Mouse (Mus musculus) lung, embryonic 16.5 days (tissue): ENCODE data around the gene Slc37a2. TPM values are rescaled to one million over a fixed set of nuclear protein-coding genes. Genes with fewer than 3 reads are reported as not detected.

Source experiments
- ATAC-seq: fragments of 200-750 bp; cut with Nextera tagmentation; 2 replicates; pipeline ENCODE4 v1.8.0; 2017; ENCODE audit warnings: low read depth, mild to moderate bottlenecking, moderate library complexity
- H3K27ac ChIP-seq: fragments of 300-500 bp; sonication (generic); 2 replicates; pipeline ENCODE4 v1.5.1; 2014; ENCODE audit warnings: mild to moderate bottlenecking, control low read depth, low read length
- H3K27me3 ChIP-seq: fragments of 300-500 bp; sonication (generic); 2 replicates; pipeline ENCODE4 v1.6.1; 2014; ENCODE audit warnings: low read depth, low read length, mixed read lengths; ENCODE audit not compliant: control insufficient read depth, insufficient read depth
- H3K36me3 ChIP-seq: fragments of 300-500 bp; sonication (generic); 2 replicates; pipeline ENCODE4 v1.6.1; 2014; ENCODE audit warnings: low read length; ENCODE audit not compliant: control insufficient read depth, insufficient read depth
- H3K4me1 ChIP-seq: fragments of 300-500 bp; sonication (generic); replicated peaks from 2 replicates; pipeline ENCODE4 v1.6.1; 2014; ENCODE audit warnings: low read length, mixed read lengths; ENCODE audit not compliant: control insufficient read depth, insufficient read depth
- H3K4me2 ChIP-seq: fragments of 300-500 bp; sonication (generic); 2 replicates; pipeline ENCODE4 v1.6.1; 2014; ENCODE audit warnings: low read depth, low read length, control low read depth
- H3K4me3 ChIP-seq: fragments of 300-500 bp; sonication (generic); 2 replicates; pipeline ENCODE4 v1.5.1; 2014; ENCODE audit warnings: mild to moderate bottlenecking, low read length, control low read depth
- H3K9ac ChIP-seq: fragments of 300-500 bp; sonication (generic); 2 replicates; pipeline ENCODE4 v1.6.1; 2014; ENCODE audit warnings: low read length, control low read depth
- H3K9me3 ChIP-seq: fragments of 300-500 bp; sonication (generic); 2 replicates; pipeline ENCODE4 v1.6.1; 2016; ENCODE audit warnings: low read length; ENCODE audit not compliant: control insufficient read depth
- WGBS: fragments of 180-500 bp; shearing (Covaris S2); extraction: QIAGEN DNeasy Blood & Tissue Kit; methylation state at CpG from one replicate; pipeline ENCODE4 v1.1.7; 2014; 5-methylcytosine and 5-hydroxymethylcytosine counted together
- polyA plus RNA-seq: library from polyadenylated mRNA; unstranded; fragments of >200 nt; fragmentation: Nextera tagmentation; extraction: Ambion mirVana; gene quantifications from 2 replicates; pipeline ENCODE4 v1.2.1, GENCODE M21; 2015

Gene Slc37a2
- polyA plus RNA-seq, 1 experiment from 2014 or later, result 2.4 TPM

- WGBS, result 89% methylated on average over 9 of the region's 9 CpGs
- ATAC-seq, result no peak
- no peaks in the 10 kb centered on the region for H3K4me1 ChIP-seq
Observed at GRCm38 (mm10) chr9:37230486-37231195, 24.9 kb downstream of the Slc37a2 start.

GRCm38 (mm10) chr9:37229880-37230325 is 25.6 kb downstream of the Slc37a2 start:
- Histone ChIP-seq H3K27me3 (no peaks in the 10 kb centered on the region), H3K4me3 (no peak overlapping the region), H3K9me3 (no peaks in the 10 kb centered on the region), H3K27ac (no peak overlapping the region), H3K4me1 (no peaks in the 10 kb centered on the region), H3K9ac (no peak overlapping the region), H3K4me2 (no peak overlapping the region), H3K36me3 (no peaks in the 10 kb centered on the region)
- peak; percentile 71 for ATAC-seq
- WGBS, result 0% methylated on average over 1 of the region's 1 CpGs

More at GRCm38 (mm10) chr9:37230486-37231195, 24.9 kb downstream of the Slc37a2 start:
- H3K9me3 ChIP-seq, result no peaks in the 10 kb centered on the region
- no peak overlapping the region for H3K27ac ChIP-seq
- no peaks in the 10 kb centered on the region for H3K27me3 ChIP-seq
- H3K4me3 ChIP-seq, result no peak overlapping the region
- H3K9ac ChIP-seq, result no peak overlapping the region
- H3K36me3 ChIP-seq, result no peaks in the 10 kb centered on the region
- no peak overlapping the region for H3K4me2 ChIP-seq

GRCm38 (mm10) chr9:37225581-37225980 is 30.0 kb downstream of the Slc37a2 start:
- H3K9me3 ChIP-seq, result no peaks in the 10 kb centered on the region
- H3K4me2 ChIP-seq, result no peak overlapping the region
- ATAC-seq, result no peak
- H3K36me3 ChIP-seq, result no peaks in the 10 kb centered on the region
- no peak overlapping the region for H3K9ac ChIP-seq
- no peaks in the 10 kb centered on the region for H3K4me1 ChIP-seq
- no peak overlapping the region for H3K4me3 ChIP-seq
- WGBS, result 88% methylated on average over 1 of the region's 1 CpGs
- H3K27me3 ChIP-seq, result no peaks in the 10 kb centered on the region
- H3K27ac ChIP-seq, result no peak overlapping the region

GRCm38 (mm10) chr9:37220755-37221154 is 34.8 kb downstream of the Slc37a2 start:
- no peak for ATAC-seq
- WGBS, result 89% methylated on average over 8 of the region's 8 CpGs

GRCm38 (mm10) chr9:37214327-37215060 is 41.0 kb downstream of the Slc37a2 start:
- no peak overlapping the region for H3K4me2 ChIP-seq
- no peaks in the 10 kb centered on the region for H3K27me3 ChIP-seq
- WGBS, result 66% methylated on average over 9 of the region's 9 CpGs
- ATAC-seq, result no peak
- H3K36me3 ChIP-seq, result no peaks in the 10 kb centered on the region
- no peak overlapping the region for H3K9ac ChIP-seq
- no peak overlapping the region for H3K4me3 ChIP-seq
- no peaks in the 10 kb centered on the region; the same call in 1 of the 2 replicates for H3K9me3 ChIP-seq
- H3K4me1 ChIP-seq, result no peaks in the 10 kb centered on the region
- no peak overlapping the region for H3K27ac ChIP-seq

More at GRCm38 (mm10) chr9:37220755-37221154, 34.8 kb downstream of the Slc37a2 start:
- no peaks in the 10 kb centered on the region; the same call in 1 of the 2 replicates for H3K9me3 ChIP-seq
- no peaks in the 10 kb centered on the region for H3K27me3 ChIP-seq
- no peak overlapping the region for H3K4me2 ChIP-seq
- H3K27ac ChIP-seq, result no peak overlapping the region
- no peak overlapping the region for H3K9ac ChIP-seq
- no peaks in the 10 kb centered on the region for H3K36me3 ChIP-seq
- H3K4me3 ChIP-seq, result no peak overlapping the region
- H3K4me1 ChIP-seq, result no peaks in the 10 kb centered on the region

GRCm38 (mm10) chr9:37213060-37213738 is 42.3 kb downstream of the Slc37a2 start:
- no peak for ATAC-seq
- no peak overlapping the region for H3K4me3 ChIP-seq

GRCm38 (mm10) chr9:37207929-37208411 is 47.6 kb downstream of the Slc37a2 start, which contains the start of gene Tmem218:
Gene Tmem218 (plus strand): TSS chr9:37208223.
- Histone ChIP-seq H3K4me2 (peak within 1 kb of the TSS; percentile 71), H3K27me3 (no peaks in the 10 kb centered on the region), H3K36me3 (no peaks in the 10 kb centered on the region), H3K4me3 (peak within 1 kb of the TSS; percentile 73), H3K9me3 (no peaks in the 10 kb centered on the region), H3K4me1 (peaks cover 8% of the 10 kb centered on the region; the same call in 1 of the 2 replicates), H3K27ac (peak within 1 kb of the TSS; percentile 65), H3K9ac (peak within 1 kb of the TSS; percentile 81)
- peak; percentile 100 for ATAC-seq
- WGBS, result 0% methylated on average over 21 of the region's 21 CpGs

More at GRCm38 (mm10) chr9:37213060-37213738, 42.3 kb downstream of the Slc37a2 start:
- WGBS, result 83% methylated on average over 13 of the region's 13 CpGs
- no peak overlapping the region for H3K27ac ChIP-seq
- peaks cover 8% of the 10 kb centered on the region; the same call in 1 of the 2 replicates for H3K4me1 ChIP-seq
- no peak overlapping the region for H3K4me2 ChIP-seq
- no peaks in the 10 kb centered on the region for H3K36me3 ChIP-seq
- H3K27me3 ChIP-seq, result no peaks in the 10 kb centered on the region
- H3K9me3 ChIP-seq, result no peaks in the 10 kb centered on the region; the same call in 1 of the 2 replicates
- H3K9ac ChIP-seq, result no peak overlapping the region

- no peak for ATAC-seq
- WGBS, result 46% methylated on average over 5 of the region's 5 CpGs
Observed at GRCm38 (mm10) chr9:37203884-37204283, 51.7 kb downstream of the Slc37a2 start.

More at GRCm38 (mm10) chr9:37203884-37204283, 51.7 kb downstream of the Slc37a2 start:
- H3K4me3 ChIP-seq, result no peak overlapping the region
- H3K9ac ChIP-seq, result no peak overlapping the region
- H3K36me3 ChIP-seq, result no peaks in the 10 kb centered on the region
- no peaks in the 10 kb centered on the region for H3K9me3 ChIP-seq
- H3K4me1 ChIP-seq, result peaks cover 5% of the 10 kb centered on the region; the same call in 1 of the 2 replicates
- no peak overlapping the region for H3K27ac ChIP-seq
- H3K4me2 ChIP-seq, result no peak overlapping the region
- no peaks in the 10 kb centered on the region for H3K27me3 ChIP-seq
